Mouse (Mus musculus) C2C12 (cell line): ENCODE measurements around the gene Adh7.

ENCODE experiments used
- CEBPB ChIP-seq: IDR thresholded peaks from one replicate; pipeline ENCODE4 v1.6.1; 2011; ENCODE audit warnings: low read depth, mild to moderate bottlenecking, control low read depth, moderate library complexity
- CTCF ChIP-seq: IDR thresholded peaks from one replicate; pipeline ENCODE4 v1.5.1; 2011; ENCODE audit not compliant: control insufficient read depth, insufficient read depth, insufficient read length
- FOSL1 ChIP-seq: IDR thresholded peaks from one replicate; pipeline ENCODE4 v1.8.0; 2011; ENCODE audit warnings: mild to moderate bottlenecking, low read length; ENCODE audit not compliant: poor library complexity, insufficient read depth, severe bottlenecking
- MAX ChIP-seq: IDR thresholded peaks from one replicate; pipeline ENCODE4 v1.6.1; 2011; ENCODE audit warnings: mild to moderate bottlenecking, control low read depth
- MYOD1 ChIP-seq: IDR thresholded peaks from one replicate; pipeline ENCODE4 v1.6.1; 2011; ENCODE audit warnings: low read depth; ENCODE audit not compliant: control insufficient read depth, insufficient read length
- MYOG ChIP-seq: IDR thresholded peaks from one replicate; pipeline ENCODE4 v1.6.1; 2011; ENCODE audit not compliant: control insufficient read depth, insufficient read length; ENCODE audit errors: extremely low read depth
- USF1 ChIP-seq: IDR thresholded peaks from one replicate; pipeline ENCODE4 v1.6.1; 2011; ENCODE audit warnings: low read depth, mild to moderate bottlenecking, control low read depth, moderate library complexity

DNA sequence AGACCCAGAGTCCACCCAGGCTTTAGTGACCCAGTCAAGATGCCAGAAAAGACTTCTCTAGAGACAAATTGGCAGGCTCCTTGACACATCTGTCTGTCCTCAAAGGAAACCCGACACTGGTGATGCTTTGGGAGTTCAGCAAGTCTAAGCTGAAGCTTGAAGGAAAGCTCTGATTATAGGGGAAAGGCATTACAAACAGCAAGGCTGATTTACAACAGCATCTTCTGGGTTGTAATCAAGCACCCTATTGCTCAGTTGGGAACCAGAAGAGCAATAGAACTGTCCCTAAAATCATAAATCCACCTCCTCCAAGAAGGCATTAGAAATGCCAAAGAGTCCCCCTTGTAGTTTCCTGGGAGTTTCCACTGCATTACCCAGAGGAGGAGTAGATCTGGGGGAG lies 52.9 kb downstream of the Adh7 start:
- TF ChIP-seq CTCF = no peak
- no peak for TF ChIP-seq USF1
- TF ChIP-seq MYOG = no peak
- no peak for TF ChIP-seq CEBPB
- no peak for TF ChIP-seq MAX
- TF ChIP-seq MYOD1 = no peak
- no peak for TF ChIP-seq FOSL1
